Mouse (Mus musculus) midbrain, embryonic 11.5 days (tissue): ENCODE data around the gene Josd2. TPM values are rescaled to one million over a fixed set of nuclear protein-coding genes. Genes with fewer than 3 reads are reported as not detected.

Source experiments
- ATAC-seq: fragments of 200-750 bp; cut with Nextera tagmentation; 2 replicates; pipeline ENCODE4 v1.8.0; 2017; ENCODE audit warnings: moderate TSS enrichment, moderate library complexity; ENCODE audit not compliant: low FRiP score
- DNase-seq: peaks from one replicate; pipeline ENCODE4 v3.0.0; 2015; ENCODE audit warnings: low spot score; ENCODE audit errors: missing footprints
- H3K27ac ChIP-seq: fragments of 300-500 bp; sonication (generic); 2 replicates; pipeline ENCODE4 v1.5.1; 2014; ENCODE audit warnings: low read depth, low read length
- H3K27me3 ChIP-seq: fragments of 300-500 bp; sonication (generic); 2 replicates; pipeline ENCODE4 v1.6.1; 2014; ENCODE audit warnings: mild to moderate bottlenecking, low read length, moderate library complexity, mixed read lengths; ENCODE audit not compliant: control insufficient read depth, insufficient read depth
- H3K36me3 ChIP-seq: fragments of 300-500 bp; sonication (generic); 2 replicates; pipeline ENCODE4 v1.6.1; 2014; ENCODE audit warnings: mild to moderate bottlenecking, low read length, moderate library complexity, mixed read lengths; ENCODE audit not compliant: control insufficient read depth, insufficient read depth
- H3K4me1 ChIP-seq: fragments of 300-500 bp; sonication (generic); 2 replicates; pipeline ENCODE4 v1.6.1; 2014; ENCODE audit warnings: low read length; ENCODE audit not compliant: control insufficient read depth, insufficient read depth
- H3K4me2 ChIP-seq: fragments of 300-500 bp; sonication (generic); 2 replicates; pipeline ENCODE4 v1.6.1; 2014; ENCODE audit warnings: mild to moderate bottlenecking, moderate library complexity
- H3K4me3 ChIP-seq: fragments of 300-500 bp; sonication (generic); 2 replicates; pipeline ENCODE4 v1.5.1; 2014; ENCODE audit warnings: low read depth, low read length
- H3K9ac ChIP-seq: fragments of 300-500 bp; sonication (generic); 2 replicates; pipeline ENCODE4 v1.6.1; 2014; ENCODE audit warnings: low read length
- H3K9me3 ChIP-seq: fragments of 300-500 bp; sonication (generic); 2 replicates; pipeline ENCODE4 v1.6.1; 2016; ENCODE audit warnings: low read length; ENCODE audit not compliant: control insufficient read depth
- WGBS: fragments of 180-500 bp; shearing (Covaris S2); extraction: QIAGEN DNeasy Blood & Tissue Kit; methylation state at CpG from one replicate; pipeline ENCODE4 v1.1.7; 2014; 5-methylcytosine and 5-hydroxymethylcytosine counted together
- microRNA-seq: library from miRNA; unstranded; fragments of <30 nt; microRNA quantifications from one replicate; pipeline ENCODE4, GENCODE M21; 2017
- polyA plus RNA-seq: library from polyadenylated mRNA; unstranded; fragments of >200 nt; fragmentation: Nextera tagmentation; extraction: Ambion mirVana; gene quantifications from 2 replicates; pipeline ENCODE4 v1.2.1, GENCODE M21; 2014

Josd2 gene
- polyA plus RNA-seq, 1 experiment from 2014 or later, result 55.8 TPM

DNA sequence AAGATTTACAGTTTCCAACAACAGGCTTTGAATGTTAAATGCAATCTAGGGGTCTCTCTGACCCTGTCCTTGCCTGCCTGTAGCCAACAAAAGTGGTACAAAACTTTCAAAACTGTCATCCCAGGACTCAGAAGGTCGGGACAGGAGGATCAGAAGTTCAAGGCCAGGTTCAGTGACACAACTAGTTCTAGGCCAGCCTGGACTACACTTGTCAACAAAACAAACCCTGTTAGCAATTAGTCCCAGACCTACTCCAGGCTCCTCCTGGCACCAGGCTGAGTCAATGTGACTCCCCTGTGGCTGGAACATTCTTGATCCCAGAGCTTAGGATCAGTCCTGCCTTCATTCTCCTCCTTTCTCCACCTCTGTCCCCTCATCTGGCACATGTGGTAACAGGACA lies 31.1 kb downstream of the Josd2 start:
- Histone ChIP-seq H3K27ac (no peak overlapping the region), H3K4me1 (peaks cover 10% of the 10 kb centered on the region), H3K9ac (no peak overlapping the region), H3K36me3 (no peaks in the 10 kb centered on the region), H3K4me3 (no peak overlapping the region), H3K4me2 (no peak overlapping the region), H3K9me3 (no peaks in the 10 kb centered on the region), H3K27me3 (no peaks in the 10 kb centered on the region)
- DNase-seq, result no peak
- 70% methylated on average over 1 of the region's 1 CpGs for WGBS
- no peak for ATAC-seq

DNA sequence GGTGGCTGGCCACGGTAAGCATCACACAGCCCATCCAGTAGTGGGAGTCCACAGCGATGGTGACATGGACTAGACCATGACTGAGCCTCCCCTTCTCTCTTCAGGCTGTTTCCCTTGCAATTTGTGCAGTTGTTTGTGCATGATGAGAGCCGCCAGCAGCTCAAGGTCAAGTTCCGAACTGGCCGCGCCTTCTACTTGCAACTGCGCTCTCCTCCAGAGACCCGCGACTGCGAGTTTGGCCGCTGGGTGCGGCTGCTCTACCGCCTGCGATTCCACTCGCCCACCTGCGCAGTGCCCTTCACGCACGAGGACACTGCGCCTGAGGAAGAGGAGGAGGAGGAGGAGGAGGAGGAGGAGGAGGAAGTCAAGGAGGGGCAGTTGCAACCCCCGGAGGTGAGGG lies 32.3 kb downstream of the Josd2 start:
- Histone ChIP-seq H3K9me3 (no peaks in the 10 kb centered on the region; the same call in 1 of the 2 replicates), H3K9ac (no peak overlapping the region), H3K4me2 (no peak overlapping the region), H3K27ac (no peak overlapping the region), H3K4me1 (peaks cover 8% of the 10 kb centered on the region), H3K4me3 (no peak overlapping the region), H3K36me3 (no peaks in the 10 kb centered on the region), H3K27me3 (no peaks in the 10 kb centered on the region)
- ATAC-seq, result no peak
- WGBS, result 50% methylated on average over 16 of the region's 20 CpGs
- no peak for DNase-seq

DNA sequence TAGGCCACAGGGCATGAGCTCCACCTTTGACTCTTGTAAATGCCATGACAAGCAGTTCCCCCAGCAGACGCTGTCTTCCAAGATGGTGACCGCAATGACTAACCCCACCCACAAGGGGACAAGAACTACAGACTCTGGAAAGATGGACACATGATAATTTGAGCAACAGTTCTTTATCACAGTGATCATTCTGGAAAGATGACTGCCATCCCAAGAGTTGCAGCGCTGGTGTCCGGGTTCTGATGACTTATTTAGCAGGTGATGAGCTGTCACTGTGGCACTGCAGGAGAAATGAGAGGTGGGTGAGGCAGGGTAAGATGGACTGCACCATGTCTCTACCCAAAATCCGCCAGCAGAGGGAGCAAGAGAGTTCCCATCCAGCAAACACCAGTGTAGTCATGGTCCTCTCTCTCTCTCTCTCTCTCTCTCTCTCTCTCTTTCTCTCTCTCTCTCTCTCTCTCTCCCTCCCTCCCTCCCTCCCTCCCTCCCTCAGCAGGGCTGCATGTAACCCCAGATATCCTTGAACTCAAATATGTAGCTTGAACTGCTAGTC lies 33.9 kb downstream of the Josd2 start:
- ATAC-seq (no peak), DNase-seq (peak; percentile 95)
- H3K4me2 ChIP-seq, result no peak overlapping the region
- H3K27me3 ChIP-seq, result no peaks in the 10 kb centered on the region
- no peak overlapping the region for H3K4me3 ChIP-seq
- WGBS, result 36% methylated on average over 5 of the region's 5 CpGs
- H3K9me3 ChIP-seq, result no peaks in the 10 kb centered on the region; the same call in 1 of the 2 replicates
- H3K27ac ChIP-seq, result no peak overlapping the region
- H3K9ac ChIP-seq, result no peak overlapping the region
- H3K4me1 ChIP-seq, result no peaks in the 10 kb centered on the region
- H3K36me3 ChIP-seq, result no peaks in the 10 kb centered on the region

DNA sequence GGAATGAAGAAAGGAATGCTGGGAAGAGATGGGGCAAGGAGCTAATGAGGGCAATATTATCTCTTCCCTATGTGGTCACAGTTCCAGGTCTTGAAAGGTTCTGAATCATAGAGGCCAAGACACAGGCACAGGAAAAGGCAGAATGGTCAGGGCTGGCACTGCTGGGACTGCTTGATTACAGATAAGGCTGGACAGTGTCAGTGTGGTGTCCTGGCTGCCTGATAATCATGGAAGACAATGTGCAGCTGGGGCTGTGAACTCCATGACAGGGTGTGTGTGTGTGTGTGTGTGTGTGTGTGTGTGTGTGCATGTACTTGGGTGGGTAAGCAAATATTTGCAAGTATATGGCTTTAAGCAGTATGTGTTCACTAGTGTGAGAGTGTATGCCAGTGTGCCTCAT lies 39.7 kb downstream of the Josd2 start:
- Histone ChIP-seq H3K27me3 (no peaks in the 10 kb centered on the region), H3K4me3 (no peak overlapping the region), H3K9me3 (no peaks in the 10 kb centered on the region; the same call in 1 of the 2 replicates), H3K27ac (no peak overlapping the region), H3K4me2 (no peak overlapping the region), H3K4me1 (no peaks in the 10 kb centered on the region), H3K36me3 (no peaks in the 10 kb centered on the region), H3K9ac (no peak overlapping the region)
- no peak for DNase-seq
- no peak for ATAC-seq

DNA sequence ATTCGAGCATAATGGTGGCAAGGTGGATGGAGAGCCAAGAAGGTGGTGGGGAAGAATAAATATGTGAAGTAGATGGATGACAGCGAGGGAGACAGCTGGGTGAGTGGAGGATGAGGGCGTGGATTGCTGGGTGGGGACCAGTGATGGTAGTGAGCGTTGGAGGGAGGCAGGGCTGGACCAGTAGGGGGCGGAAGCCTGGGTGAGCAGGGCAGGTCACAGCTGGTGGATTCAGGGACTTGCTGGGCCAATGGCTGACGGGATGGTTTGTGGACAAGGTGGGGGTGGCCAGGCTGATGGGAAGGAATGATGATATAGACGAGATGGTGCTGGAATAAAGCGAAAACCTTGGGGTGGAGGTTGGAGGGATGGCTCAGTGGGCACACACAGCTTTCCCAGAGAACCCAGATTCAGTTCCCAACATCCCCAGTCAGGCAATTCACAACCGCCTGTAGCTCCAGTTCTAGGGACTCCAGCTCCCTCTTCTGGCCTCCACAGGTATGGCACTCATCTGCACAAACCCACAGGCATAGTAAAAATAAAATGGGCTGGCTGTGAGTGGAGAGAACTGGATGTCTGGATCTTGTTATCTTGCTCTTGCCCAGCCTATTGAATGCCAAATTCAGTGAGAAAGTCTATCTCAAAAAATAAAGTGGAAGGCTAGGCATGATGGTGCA lies 51.6 kb downstream of the Josd2 start:
- H3K27me3 ChIP-seq, result peaks cover 11% of the 10 kb centered on the region
- peaks cover 3% of the 10 kb centered on the region; the same call in 1 of the 2 replicates for H3K4me1 ChIP-seq
- H3K9me3 ChIP-seq, result no peaks in the 10 kb centered on the region
- H3K4me2 ChIP-seq, result no peak overlapping the region
- no peak overlapping the region for H3K27ac ChIP-seq
- DNase-seq, result no peak
- no peak overlapping the region for H3K9ac ChIP-seq
- ATAC-seq, result no peak
- no peaks in the 10 kb centered on the region for H3K36me3 ChIP-seq
- WGBS, result 66% methylated on average over 9 of the region's 9 CpGs
- no peak overlapping the region for H3K4me3 ChIP-seq

DNA sequence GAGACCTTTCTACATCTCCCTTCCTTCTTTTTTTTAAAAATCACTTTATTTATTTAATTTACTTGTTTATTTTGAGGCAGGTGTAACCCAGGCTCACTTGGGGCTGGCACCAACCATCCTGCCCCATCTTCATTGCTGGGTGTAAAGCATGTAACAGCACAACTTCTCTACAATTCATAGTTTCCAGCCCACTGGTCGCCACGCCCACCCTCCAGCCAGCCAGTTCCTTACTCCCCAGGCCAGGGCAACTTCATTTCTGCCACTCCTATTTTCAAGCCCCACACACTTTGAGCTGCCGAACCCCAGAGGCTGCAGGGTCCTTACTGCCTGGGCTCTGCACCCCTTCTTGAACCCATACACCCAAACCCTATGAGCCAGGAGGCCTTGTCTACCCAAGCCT lies 53.2 kb downstream of the Josd2 start:
- H3K9me3 ChIP-seq, result no peaks in the 10 kb centered on the region
- H3K4me1 ChIP-seq, result peaks cover 3% of the 10 kb centered on the region; the same call in 1 of the 2 replicates
- H3K27me3 ChIP-seq, result peaks cover 18% of the 10 kb centered on the region
- 67% methylated on average over 3 of the region's 3 CpGs for WGBS
- no peaks in the 10 kb centered on the region for H3K36me3 ChIP-seq
- DNase-seq (no peak), ATAC-seq (no peak)
- H3K9ac ChIP-seq, result no peak overlapping the region
- H3K4me3 ChIP-seq, result no peak overlapping the region
- H3K27ac ChIP-seq, result no peak overlapping the region
- no peak overlapping the region for H3K4me2 ChIP-seq

Small RNAs within 50 kb of the gene (microRNA-seq; reads per million reads assigned to microRNA genes)
- not detected for gene Mir7052

Other genes with a start within 250 kb of the Josd2 start
- not detected in 2 replicates for gene Klk1, start 242.6 kb upstream of the Josd2 start, polyA plus RNA-seq
- gene Gm36864, start 231.8 kb upstream of the Josd2 start, polyA plus RNA-seq, result not detected in 2 replicates
- gene 1700028J19Rik, start 221.3 kb upstream of the Josd2 start, polyA plus RNA-seq, result 1.1 and 1.4 TPM in 2 replicates
- gene 2410002F23Rik, start 221.3 kb upstream of the Josd2 start, polyA plus RNA-seq, result 104 and 117 TPM in 2 replicates
- not detected in 2 replicates for gene Acp4, start 210.6 kb upstream of the Josd2 start, polyA plus RNA-seq
- gene Gm15517, start 206.5 kb upstream of the Josd2 start, polyA plus RNA-seq, result not detected in 2 replicates
- gene Clec11a, start 161.1 kb upstream of the Josd2 start, polyA plus RNA-seq, result 2.2 and 3.4 TPM in 2 replicates
- gene Shank1, start 157.7 kb upstream of the Josd2 start, polyA plus RNA-seq, result 3.4 TPM in 2 replicates
- gene Syt3, start 83.9 kb upstream of the Josd2 start, polyA plus RNA-seq, result 1.5 and 2.1 TPM in 2 replicates
- 0.31 and 1.1 TPM in 2 replicates for gene 1700008O03Rik, start 82.2 kb upstream of the Josd2 start, polyA plus RNA-seq
- gene Lrrc4b, start 39.0 kb upstream of the Josd2 start, polyA plus RNA-seq, result 9.2 and 10.3 TPM in 2 replicates
- 1.8 and 2.9 TPM in 2 replicates for gene Aspdh, start 2.6 kb upstream of the Josd2 start, polyA plus RNA-seq
- gene Emc10, start 28.5 kb downstream of the Josd2 start, polyA plus RNA-seq, result 91.8 and 99.3 TPM in 2 replicates
- gene Fam71e1, start 28.6 kb downstream of the Josd2 start, polyA plus RNA-seq, result 14.7 and 17.1 TPM in 2 replicates
- 0.07 TPM in 1 of 2 replicates, not detected in the other for gene Mybpc2, start 56.7 kb downstream of the Josd2 start, polyA plus RNA-seq
- gene Spib, start 64.1 kb downstream of the Josd2 start, polyA plus RNA-seq, result 0.07 TPM in 1 of 2 replicates, not detected in the other
- gene Pold1, start 80.9 kb downstream of the Josd2 start, polyA plus RNA-seq, result 51.8 and 58.5 TPM in 2 replicates
- gene Nr1h2, start 86.0 kb downstream of the Josd2 start, polyA plus RNA-seq, result 63.8 and 69.6 TPM in 2 replicates
- 0.21 and 0.33 TPM in 2 replicates for gene Napsa, start 104.4 kb downstream of the Josd2 start, polyA plus RNA-seq
- 0.86 and 1.3 TPM in 2 replicates for gene Kcnc3, start 122.7 kb downstream of the Josd2 start, polyA plus RNA-seq
- gene Myh14, start 202.9 kb downstream of the Josd2 start, polyA plus RNA-seq, result 1.1 and 1.3 TPM in 2 replicates
- gene Izumo2, start 240.8 kb downstream of the Josd2 start, polyA plus RNA-seq, result not detected in 2 replicates